Mouse (Mus musculus): Measurements from ENCODE around the gene Clec16a.

DNA sequence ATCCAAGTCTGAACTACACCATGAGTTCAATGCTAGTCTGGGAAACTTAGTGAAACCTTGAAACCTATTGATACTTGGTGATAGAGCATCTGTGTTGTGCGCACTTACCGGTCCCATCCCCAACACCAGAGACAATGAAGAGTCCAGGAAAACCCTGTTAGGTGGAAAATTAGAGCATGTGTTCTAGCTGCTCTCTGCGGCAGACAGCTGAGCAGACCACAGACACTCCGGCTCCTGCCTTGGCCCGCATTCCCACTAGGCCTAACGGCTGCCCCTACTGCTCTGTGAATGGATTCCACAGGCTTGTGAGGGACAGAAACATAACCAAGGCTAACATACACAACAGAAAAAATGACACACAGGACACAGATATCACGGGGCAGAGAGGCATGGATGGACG is 228.4 kb downstream of the Clec16a start:
- TF ChIP-seq CTCF (IDR thresholded peaks at IDR 0.05; ENCODE audit: extremely low read depth, insufficient read depth, low read length), result no peak
- TF ChIP-seq POLR2A (IDR thresholded peaks at IDR 0.05; ENCODE audit: extremely low read depth, insufficient read depth, low read length), result no peak

All from cortical plate, adult 2 months (tissue).